ENCODE assay signal across 32 mouse cellular contexts in genomic region chr2:104448201-104448600, GRCm38 (mm10). TPM values are rescaled to one million over a fixed set of nuclear protein-coding genes. Genes with fewer than 3 reads are reported as not detected.
A peak's percentile ranks its signal among the peaks of the same experiment; 100 is the strongest.
DNase-seq lines count a peak whose midpoint lies in the region; ATAC-seq lines count a peak whose summit lies in the region.
"Had no signal": no experiment of that assay in that cellular context is flagged by ENCODE, and none has a peak within 500 bp of the region (broad histone marks: within the 10 kb centered on the region; RNA-seq: fewer than 3 reads in every experiment).

No protein-coding gene starts in this region.

- peaks cover 16% of the 10 kb centered on the region for H3K36me3 ChIP-seq in heart, embryonic 13.5 days
- peaks cover 24% of the 10 kb centered on the region for H3K36me3 ChIP-seq in heart, embryonic 14.5 days (ENCODE audit: control insufficient read depth, insufficient read depth, low read length)
- H3K36me3 ChIP-seq: embryonic facial prominence, embryonic 12.5 days; forebrain, embryonic 10.5 days; intestine, embryonic 15.5 days; lung, embryonic 15.5 days; midbrain, embryonic 12.5 days; neural tube, embryonic 12.5 days had no signal

- ATAC-seq in heart, embryonic 13.5 days (ENCODE audit: extremely low read depth, insufficient number of reproducible peaks, low FRiP score, low TSS enrichment), result no peak
- ATAC-seq in heart, embryonic 14.5 days (ENCODE audit: insufficient number of reproducible peaks, insufficient read depth, low FRiP score, low read depth), result no peak
- no peak for ATAC-seq in inflammation-experienced regulatory T-cells, adult 6 months
- ATAC-seq: forebrain, embryonic 16.5 days; hindbrain, embryonic 16.5 days; intestine, embryonic 15.5 days; Patski had no signal

- intact Hi-C loops in heart, postnatal 14 days (cut with DNase I), result loop anchor here (10.0 kb wide), 1 partner anchor 327 kb away; no protein-coding TSS in a partner anchor

- 0 out of 2 replicates have a peak overlapping the region, but pooled peaks have one; percentile 37 for H3K9ac ChIP-seq in heart, embryonic 13.5 days
- peak overlapping the region; percentile 36 for H3K9ac ChIP-seq in heart, embryonic 14.5 days (ENCODE audit: low read length)
- H3K9ac ChIP-seq: embryonic facial prominence, embryonic 12.5 days; intestine, embryonic 15.5 days; lung, embryonic 15.5 days; midbrain, embryonic 12.5 days; neural tube, embryonic 12.5 days had no signal

- H3K4me1 ChIP-seq in heart, embryonic 13.5 days, result peaks cover 61% of the 10 kb centered on the region
- H3K4me1 ChIP-seq in heart, embryonic 14.5 days (ENCODE audit: control insufficient read depth in 2 of 2, insufficient read depth in 2 of 2, low read length in 2 of 2), result peaks cover 3 to 56% of the 10 kb centered on the region in 2 experiments
- H3K4me1 ChIP-seq: forebrain, embryonic 10.5 days; midbrain, embryonic 12.5 days; neural tube, embryonic 12.5 days had no signal

- peak overlapping the region; percentile 93 for H3K27ac ChIP-seq in heart, embryonic 13.5 days (replicated peaks)
- peak overlapping the region; percentile 87 to 90 for H3K27ac ChIP-seq in heart, embryonic 14.5 days (replicated peaks in 1 of 2; ENCODE audit: control insufficient read depth in 1 of 2, insufficient read depth in 1 of 2, low read depth in 2 of 2, low read length in 2 of 2)
- H3K27ac ChIP-seq: embryonic facial prominence, embryonic 12.5 days; forebrain, embryonic 10.5 days; intestine, embryonic 15.5 days; lung, embryonic 15.5 days; midbrain, embryonic 12.5 days; neural tube, embryonic 12.5 days had no signal

- DNase-seq in heart, adult 11 months, result peak; percentile 88
- no peak for DNase-seq in heart, postnatal 14 days
- no peak for DNase-seq in heart, adult 8-10 months (ENCODE audit: low spot score)
- peak; percentile 42 for DNase-seq in heart, postnatal 4 days
- DNase-seq: adrenal gland, postnatal 25 days; cerebellum, adult 11-12 months; cerebellum, adult 9-11 months; embryo, embryonic 11 days; kidney, adult 8-10 months; kidney, postnatal 10 days; layer of hippocampus, postnatal 36 days; lung, postnatal 4 days; right cerebral cortex, adult 18-20 months; spleen, adult 18-20 months; thymus, postnatal 14 days had no signal

- no peak overlapping the region for H3K4me3 ChIP-seq in heart, embryonic 13.5 days
- no peak overlapping the region for H3K4me3 ChIP-seq in heart, embryonic 14.5 days (ENCODE audit: control insufficient read depth in 1 of 2, insufficient read depth in 1 of 2, low read depth in 1 of 2, low read length in 2 of 2)
- H3K4me3 ChIP-seq: embryonic facial prominence, embryonic 12.5 days; forebrain, embryonic 10.5 days; intestine, embryonic 15.5 days; lung, embryonic 15.5 days; megakaryocyte, embryonic 14.5 days; midbrain, embryonic 12.5 days; myocyte; neural tube, embryonic 12.5 days had no signal

- no peaks in the 10 kb centered on the region for H3K9me3 ChIP-seq in heart, embryonic 13.5 days
- no peaks in the 10 kb centered on the region for H3K9me3 ChIP-seq in heart, embryonic 14.5 days (ENCODE audit: control insufficient read depth, low read length)
- H3K9me3 ChIP-seq: embryonic facial prominence, embryonic 12.5 days; forebrain, embryonic 10.5 days; intestine, embryonic 15.5 days; lung, embryonic 15.5 days; megakaryocyte, embryonic 14.5 days; midbrain, embryonic 12.5 days; neural tube, embryonic 12.5 days had no signal

- peak overlapping the region; percentile 51; the same call in 1 of the 2 replicates for H3K4me2 ChIP-seq in heart, embryonic 13.5 days
- H3K4me2 ChIP-seq in heart, embryonic 14.5 days (ENCODE audit: low read length), result peak overlapping the region; percentile 48; the same call in 1 of the 2 replicates
- H3K4me2 ChIP-seq: embryonic facial prominence, embryonic 12.5 days; intestine, embryonic 15.5 days; lung, embryonic 15.5 days; midbrain, embryonic 12.5 days; neural tube, embryonic 12.5 days had no signal

- no peaks in the 10 kb centered on the region for H3K27me3 ChIP-seq in heart, embryonic 13.5 days (replicated peaks)
- no peaks in the 10 kb centered on the region for H3K27me3 ChIP-seq in heart, embryonic 14.5 days (ENCODE audit: control insufficient read depth, insufficient read depth, low read length)
- H3K27me3 ChIP-seq: embryonic facial prominence, embryonic 12.5 days; intestine, embryonic 15.5 days; lung, embryonic 15.5 days; megakaryocyte, embryonic 14.5 days; midbrain, embryonic 12.5 days; neural tube, embryonic 12.5 days; Patski had no signal

- WGBS in heart, embryonic 13.5 days, result 54% methylated on average over 4 of the region's 4 CpGs
- 38% methylated on average over 4 of the region's 4 CpGs for WGBS in heart, embryonic 14.5 days

RNA-seq across cellular contexts. Expression of gene D430041D05Rik, which starts 37.4 kb away (rescaled TPM):
- 1 to 10 TPM in 1 of 2 experiments, under 1 TPM in 1; 0.10 to 1.4 TPM for total RNA-seq in heart, postnatal 14 days (2021)
- polyA plus RNA-seq in heart, embryonic 13.5 days (2015; fragmentation: Nextera tagmentation; extraction: Ambion mirVana), result 0.06 and 0.15 TPM in 2 replicates
- total RNA-seq in heart, adult 8-10 months (2022), result under 1 TPM; 0.03 to 0.06 (median 0.06) TPM
- polyA plus RNA-seq in heart, embryonic 14.5 days (2014; fragmentation: Nextera tagmentation; extraction: Ambion mirVana), result 0.05 TPM in 1 of 2 replicates, not detected in the other
- under 1 TPM; 0.11 to 0.19 TPM for total RNA-seq in heart, postnatal 4 days (2021)
- under 1 TPM in 1 of 3 experiments, not detected in 2; 0.17 TPM for polyA plus RNA-seq in inflammation-experienced regulatory T-cells, adult 6 months (2017; shearing (Covaris generic))
- total RNA-seq: liver, adult 2 months had no signal
- polyA plus RNA-seq: large intestine, adult 2 months; liver, adult 2 months; liver, embryonic 16.5 days; Patski had no signal

RNA-seq across cellular contexts. Expression of gene Hipk3, which starts 46.0 kb away (rescaled TPM):
- total RNA-seq in heart, postnatal 14 days (2021), result 100 to 1,000 TPM; 178 to 179 TPM
- polyA plus RNA-seq in heart, embryonic 13.5 days (2015; fragmentation: Nextera tagmentation; extraction: Ambion mirVana), result 29.9 and 30.6 TPM in 2 replicates
- total RNA-seq in heart, adult 8-10 months (2022), result 100 to 1,000 TPM; 217 to 250 (median 233) TPM
- 72.7 and 74.0 TPM in 2 replicates for polyA plus RNA-seq in heart, embryonic 14.5 days (2014; fragmentation: Nextera tagmentation; extraction: Ambion mirVana)
- 100 to 1,000 TPM; 221 to 237 TPM for total RNA-seq in heart, postnatal 4 days (2021)
- polyA plus RNA-seq in inflammation-experienced regulatory T-cells, adult 6 months (2017; shearing (Covaris generic)), result 10 to 100 TPM; 11.2 to 16.3 (median 12.5) TPM

Comparison
In these comparisons a context has a peak if more than half of its experiments do, and no peak if none do; other contexts are left out.
1. DNase-seq: peak in heart, adult 11 months (single experiment) and heart, postnatal 4 days (single experiment); none in heart, postnatal 14 days (0 of 2) and heart, adult 8-10 months (single experiment).